Mouse (Mus musculus) liver, embryonic 13.5 days (tissue): Measurements from ENCODE around the gene Gm10188. TPM values are rescaled to one million over a fixed set of nuclear protein-coding genes. Genes with fewer than 3 reads are reported as not detected.
A peak's percentile ranks its signal among the peaks of the same experiment; 100 is the strongest.

Experiments used
- ATAC-seq: fragments of 200-750 bp; cut with Nextera tagmentation; 2 replicates; pipeline ENCODE4 v1.8.0; 2017; ENCODE audit warnings: low read depth, mild to moderate bottlenecking, moderate number of reproducible peaks, moderate library complexity
- DNase-seq: peaks from one replicate; pipeline ENCODE4 v3.0.0; 2022
- H3K27ac ChIP-seq: fragments of 300-500 bp; sonication (generic); 2 replicates; pipeline ENCODE4 v1.5.1; 2015; ENCODE audit warnings: moderate library complexity, mild to moderate bottlenecking, inconsistent platforms
- H3K27me3 ChIP-seq: fragments of 300-500 bp; sonication (generic); 2 replicates; pipeline ENCODE4 v1.6.1; 2015; ENCODE audit warnings: mild to moderate bottlenecking, inconsistent platforms
- H3K36me3 ChIP-seq: fragments of 300-500 bp; sonication (generic); 2 replicates; pipeline ENCODE4 v1.6.1; 2015; ENCODE audit warnings: mild to moderate bottlenecking, inconsistent platforms
- H3K4me1 ChIP-seq: fragments of 300-500 bp; sonication (generic); replicated peaks from 2 replicates; pipeline ENCODE4 v1.6.1; 2015; ENCODE audit warnings: inconsistent platforms
- H3K4me2 ChIP-seq: fragments of 300-500 bp; sonication (generic); 2 replicates; pipeline ENCODE4 v1.6.1; 2015; ENCODE audit warnings: inconsistent platforms, mild to moderate bottlenecking, moderate library complexity
- H3K4me3 ChIP-seq: fragments of 300-500 bp; sonication (generic); replicated peaks from 2 replicates; pipeline ENCODE4 v1.5.1; 2015; ENCODE audit warnings: mild to moderate bottlenecking, inconsistent platforms
- H3K9ac ChIP-seq: fragments of 300-500 bp; sonication (generic); 2 replicates; pipeline ENCODE4 v1.6.1; 2015; ENCODE audit warnings: mild to moderate bottlenecking, inconsistent platforms
- H3K9me3 ChIP-seq: fragments of 300-500 bp; sonication (generic); replicated peaks from 2 replicates; pipeline ENCODE4 v1.6.1; 2016; ENCODE audit warnings: inconsistent platforms
- WGBS: fragments of 180-500 bp; shearing (Covaris S2); methylation state at CpG from one replicate; pipeline ENCODE4 v1.1.7; 2015; ENCODE audit not compliant: insufficient replicate concordance; 5-methylcytosine and 5-hydroxymethylcytosine counted together
- microRNA counts: library from miRNA; unstranded; fragments of <30 nt; microRNA quantifications from one replicate; lab custom pipeline; 2016
- microRNA-seq: library from miRNA; unstranded; fragments of <30 nt; microRNA quantifications from one replicate; pipeline ENCODE4, GENCODE M21; 2016
- polyA plus RNA-seq: library from polyadenylated mRNA; unstranded; fragments of >200 nt; fragmentation: Nextera tagmentation; extraction: Ambion mirVana; gene quantifications from 2 replicates; pipeline ENCODE4 v1.2.1, GENCODE M21; 2015

The Gm10188 gene
- polyA plus RNA-seq, 1 experiment from 2014 or later = not detected

DNA sequence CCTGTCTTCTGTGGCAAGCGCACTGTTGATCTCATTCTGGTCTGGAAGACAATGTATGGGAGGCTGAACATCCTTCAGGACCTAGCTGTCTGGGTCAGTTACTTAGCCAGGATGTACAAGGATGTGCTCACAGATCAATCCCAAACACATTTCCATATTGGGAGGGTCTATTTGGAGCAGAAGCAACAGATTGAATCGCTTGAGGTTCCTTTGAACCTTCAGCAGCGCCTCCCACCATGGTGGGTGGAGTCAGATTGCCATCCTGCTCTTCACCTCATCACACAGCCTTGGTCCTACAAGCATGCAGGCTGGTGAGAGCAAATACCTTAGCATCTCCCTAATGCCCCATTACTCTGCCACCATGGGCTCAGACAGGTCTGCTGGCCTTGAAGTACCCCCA is 35.8 kb downstream of the Gm10188 start:
- Histone ChIP-seq H3K4me1 (peaks cover 10% of the 10 kb centered on the region; the same call in 1 of the 2 replicates), H3K27me3 (peaks cover 100% of the 10 kb centered on the region), H3K27ac (no peak overlapping the region), H3K4me2 (no peak overlapping the region), H3K36me3 (no peaks in the 10 kb centered on the region), H3K9ac (no peak overlapping the region), H3K4me3 (no peak overlapping the region), H3K9me3 (no peaks in the 10 kb centered on the region)
- ATAC-seq (no peak), DNase-seq (no peak)
- 48% methylated on average over 3 of the region's 3 CpGs for WGBS

DNA sequence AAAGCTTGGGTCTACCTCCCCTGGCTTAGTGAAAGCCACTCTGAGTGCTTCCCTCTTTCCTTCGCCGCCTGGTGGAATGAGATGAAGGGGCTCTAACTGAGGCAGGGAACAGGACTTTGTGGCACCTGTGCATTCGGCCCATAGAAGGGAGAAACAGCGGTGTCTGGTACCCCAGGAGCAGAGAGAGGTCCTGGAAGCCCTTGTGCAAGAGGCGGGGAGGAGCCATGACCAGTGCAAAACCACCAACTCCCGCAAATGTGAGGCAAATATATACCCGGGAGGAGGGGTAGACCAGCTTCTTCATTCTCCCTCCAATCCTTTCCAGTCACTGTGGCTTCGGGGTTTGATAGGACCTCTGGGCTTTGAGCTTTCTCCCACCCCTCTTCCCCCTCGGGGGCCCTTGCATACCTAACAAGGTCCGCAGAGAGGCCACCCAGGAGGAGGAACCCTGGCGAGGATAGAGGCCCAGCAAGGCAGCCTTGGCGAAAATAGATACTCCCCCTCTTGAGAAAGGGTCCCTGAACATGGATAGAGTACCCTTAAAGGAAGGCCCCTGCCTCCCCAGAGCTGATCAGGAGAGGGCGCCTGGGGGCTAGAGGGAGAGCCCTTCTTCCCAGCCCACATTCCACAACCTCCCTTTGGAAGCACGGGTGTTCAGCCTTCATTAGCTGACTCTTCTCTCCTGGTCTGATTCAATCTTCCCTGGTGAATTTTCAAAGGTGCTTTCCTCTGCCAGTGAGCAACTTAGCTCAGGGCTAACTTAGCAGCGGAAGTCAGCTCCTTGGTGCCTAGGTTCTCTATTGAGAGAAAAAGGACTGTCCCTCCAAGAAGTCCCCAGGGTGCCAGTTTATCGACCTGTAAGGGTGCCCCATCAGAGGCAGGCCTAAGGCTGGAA is 37.5 kb downstream of the Gm10188 start:
- no peak for ATAC-seq
- Histone ChIP-seq H3K36me3 (no peaks in the 10 kb centered on the region), H3K27ac (no peak overlapping the region), H3K4me2 (no peak overlapping the region), H3K9me3 (no peaks in the 10 kb centered on the region), H3K4me3 (no peak overlapping the region), H3K4me1 (peaks cover 10% of the 10 kb centered on the region; the same call in 1 of the 2 replicates), H3K27me3 (peaks cover 100% of the 10 kb centered on the region), H3K9ac (no peak overlapping the region)
- 8% methylated on average over 16 of the region's 16 CpGs for WGBS
- DNase-seq = no peak

DNA sequence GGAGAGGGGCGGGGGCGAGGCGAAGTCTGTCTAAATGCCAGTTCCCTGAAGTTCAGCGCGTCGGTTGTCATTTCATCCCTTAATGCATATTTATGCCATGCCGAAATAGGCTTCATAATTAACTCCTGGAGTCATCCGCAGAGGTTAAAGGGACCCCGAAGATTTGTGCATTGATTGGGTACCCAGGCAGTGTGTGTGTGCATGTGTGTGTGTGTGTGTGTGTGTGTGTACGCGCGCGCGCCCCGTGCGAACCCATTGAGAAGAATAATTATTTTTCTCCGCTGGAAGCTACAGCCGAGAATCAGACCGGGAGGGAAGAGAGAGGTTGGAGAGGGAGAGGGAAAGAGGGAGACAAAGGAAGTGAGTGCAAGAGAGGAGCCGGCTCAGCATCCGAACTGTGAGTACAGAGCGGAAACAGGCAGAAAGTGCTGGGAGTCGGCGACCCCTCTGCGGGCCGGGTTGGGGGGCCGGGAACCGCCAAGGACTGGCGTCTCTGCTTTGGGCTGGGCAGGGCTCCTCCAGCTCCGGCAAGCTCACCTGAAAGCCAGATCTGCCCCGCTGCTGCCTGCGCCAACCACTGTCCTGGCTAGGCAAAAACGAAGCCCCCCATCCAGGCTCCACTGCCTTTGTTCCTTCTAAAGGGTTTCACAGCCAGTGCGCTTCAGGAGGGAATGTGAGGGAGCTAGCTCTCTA is 38.3 kb downstream of the Gm10188 start, which contains the start of the genes Lemd1 and AC124108.1:
Lemd1 (plus strand) TSS at position 339 of the 693 bp plus-strand sequence.
AC124108.1 (plus strand) TSS at position 365 of the 693 bp plus-strand sequence.
- H3K4me1 ChIP-seq = peaks cover 10% of the 10 kb centered on the region; the same call in 1 of the 2 replicates

DNA sequence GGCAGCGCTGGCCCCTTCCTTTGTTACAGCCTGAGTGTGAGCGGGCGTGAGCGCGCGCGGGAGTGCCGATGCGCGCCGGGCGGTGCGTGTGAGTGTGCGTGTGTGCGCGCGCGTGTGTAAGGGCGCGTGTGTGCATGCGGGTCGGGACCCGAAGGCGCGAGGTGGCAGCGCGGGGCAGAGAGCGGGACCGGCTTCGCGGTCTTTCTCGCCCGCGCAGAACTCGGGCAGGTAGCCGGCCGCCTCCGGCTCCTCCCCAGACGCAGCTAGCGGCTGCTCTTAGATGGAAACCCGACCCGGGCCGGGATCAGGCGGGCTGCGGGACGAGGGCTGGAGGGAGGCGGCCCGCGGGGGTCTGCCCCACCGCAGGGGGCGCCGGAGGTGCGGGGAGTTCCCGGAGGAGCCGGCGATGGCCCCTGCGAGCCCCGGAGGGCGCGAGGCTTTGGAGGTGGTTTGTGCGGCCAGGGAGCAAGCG is 38.9 kb downstream of the Gm10188 start:
- ATAC-seq (no peak), DNase-seq (no peak)
- Histone ChIP-seq H3K9ac (no peak overlapping the region), H3K4me2 (peak overlapping the region; percentile 71), H3K4me3 (peak overlapping the region; percentile 51), H3K4me1 (peaks cover 10% of the 10 kb centered on the region; the same call in 1 of the 2 replicates), H3K36me3 (no peaks in the 10 kb centered on the region), H3K27me3 (peaks cover 92% of the 10 kb centered on the region), H3K9me3 (no peaks in the 10 kb centered on the region), H3K27ac (no peak overlapping the region)
- under 1% methylated on average over 58 of the region's 62 CpGs for WGBS

More for the DNA sequence above, 38.3 kb downstream of the Gm10188 start, which contains the start of the genes Lemd1 and AC124108.1:
- WGBS = 2% methylated on average over 34 of the region's 34 CpGs
- Histone ChIP-seq H3K9me3 (no peaks in the 10 kb centered on the region), H3K9ac (no peak within 1 kb of the TSS), H3K4me2 (peak within 1 kb of the TSS; percentile 71), H3K36me3 (no peaks in the 10 kb centered on the region), H3K27me3 (peaks cover 98% of the 10 kb centered on the region), H3K4me3 (peak within 1 kb of the TSS; percentile 51), H3K27ac (no peak within 1 kb of the TSS)
- DNase-seq = no peak
- no peak for ATAC-seq

DNA sequence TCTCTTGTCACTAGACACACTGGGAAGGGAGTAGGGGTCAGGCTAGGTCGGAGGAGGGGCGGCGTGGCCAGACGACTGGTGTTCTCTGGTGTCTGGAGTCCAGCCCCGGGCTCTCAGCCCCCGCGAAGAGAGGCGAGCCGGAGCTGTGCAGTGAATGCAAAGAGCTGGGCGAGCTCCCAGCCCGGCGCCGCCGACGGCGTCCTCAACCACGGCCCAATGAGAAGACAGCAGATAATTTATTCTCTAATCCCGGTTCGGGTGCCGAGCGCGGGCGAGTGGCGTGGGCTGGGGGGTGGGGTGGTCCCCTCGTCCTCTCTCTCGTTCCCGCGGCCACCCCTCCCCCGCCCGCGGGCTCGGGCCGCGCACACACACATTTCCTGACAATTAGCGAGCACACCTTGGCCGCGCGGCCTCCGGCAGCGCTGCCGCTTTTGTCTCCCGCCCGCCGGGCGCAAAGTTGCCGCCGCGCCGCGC is 39.5 kb downstream of the Gm10188 start:
- DNase-seq = no peak
- ATAC-seq = no peak
- Histone ChIP-seq H3K27ac (no peak overlapping the region), H3K27me3 (peaks cover 87% of the 10 kb centered on the region), H3K4me2 (peak overlapping the region; percentile 71), H3K36me3 (no peaks in the 10 kb centered on the region), H3K4me3 (peak overlapping the region; percentile 51), H3K9ac (no peak overlapping the region), H3K9me3 (no peaks in the 10 kb centered on the region), H3K4me1 (peaks cover 10% of the 10 kb centered on the region; the same call in 1 of the 2 replicates)
- WGBS = under 1% methylated on average over 41 of the region's 50 CpGs

DNA sequence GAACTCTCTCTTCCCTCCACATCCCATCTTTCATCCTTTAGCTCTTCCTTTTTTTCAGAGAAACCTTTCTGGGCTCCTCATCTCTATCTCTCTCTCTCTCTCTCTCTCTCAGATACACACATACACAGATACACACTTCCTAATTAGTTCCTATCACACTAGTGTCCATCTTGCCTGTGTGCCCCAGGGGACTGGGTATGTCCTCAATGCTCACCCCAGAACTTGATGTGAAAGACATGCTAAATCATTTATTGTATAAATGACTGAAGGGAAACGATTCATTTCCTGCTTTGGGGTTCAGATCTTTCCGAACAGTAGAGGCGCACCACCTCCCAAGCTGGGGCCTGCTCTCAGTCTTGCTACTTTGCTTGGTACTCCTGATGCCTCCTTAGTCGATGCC is 40.3 kb downstream of the Gm10188 start:
- H3K4me1 ChIP-seq = peaks cover 10% of the 10 kb centered on the region; the same call in 1 of the 2 replicates
- 37% methylated on average over 4 of the region's 4 CpGs for WGBS
- H3K27me3 ChIP-seq = peaks cover 80% of the 10 kb centered on the region
- no peaks in the 10 kb centered on the region for H3K36me3 ChIP-seq
- H3K9ac ChIP-seq = no peak overlapping the region
- no peak overlapping the region for H3K4me2 ChIP-seq
- DNase-seq = no peak
- no peak overlapping the region for H3K4me3 ChIP-seq
- no peak overlapping the region for H3K27ac ChIP-seq
- ATAC-seq = no peak
- no peaks in the 10 kb centered on the region for H3K9me3 ChIP-seq

DNA sequence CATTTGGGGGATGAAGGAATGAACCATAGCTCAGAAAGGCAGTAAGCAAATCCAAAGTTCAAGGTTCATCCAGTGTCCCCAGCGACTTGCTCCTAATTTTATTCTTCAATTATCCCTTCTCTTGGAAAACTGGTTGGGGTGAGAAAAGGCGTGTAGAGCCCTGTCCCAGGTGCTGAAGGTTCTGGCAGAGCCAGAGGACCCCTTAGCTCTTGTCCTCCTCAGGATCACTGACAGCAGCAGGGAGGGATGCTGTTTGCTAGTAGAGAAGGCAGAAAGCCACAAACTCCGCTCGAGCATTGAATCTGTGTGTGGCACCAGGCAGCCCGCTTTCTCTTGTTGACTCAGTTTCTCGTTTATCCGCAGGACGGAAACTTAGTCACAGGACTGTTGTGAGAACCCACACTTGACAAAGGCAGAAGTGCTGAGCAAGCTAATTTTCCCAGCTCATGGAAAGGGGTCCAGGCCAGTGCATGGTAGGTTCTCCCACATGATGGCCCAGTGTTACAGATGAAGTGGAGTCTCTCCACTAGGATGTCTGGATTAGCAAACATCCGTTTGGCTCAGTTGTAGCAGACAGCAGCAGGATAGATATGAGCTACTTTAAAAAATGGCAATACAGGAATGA is 41.0 kb downstream of the Gm10188 start:
- peaks cover 78% of the 10 kb centered on the region for H3K27me3 ChIP-seq
- ATAC-seq (no peak), DNase-seq (no peak)
- WGBS = 31% methylated on average over 9 of the region's 9 CpGs
- H3K9me3 ChIP-seq = no peaks in the 10 kb centered on the region
- no peak overlapping the region for H3K27ac ChIP-seq
- H3K4me1 ChIP-seq = peaks cover 10% of the 10 kb centered on the region; the same call in 1 of the 2 replicates
- no peak overlapping the region for H3K4me3 ChIP-seq
- no peak overlapping the region for H3K9ac ChIP-seq
- H3K4me2 ChIP-seq = no peak overlapping the region
- H3K36me3 ChIP-seq = no peaks in the 10 kb centered on the region

DNA sequence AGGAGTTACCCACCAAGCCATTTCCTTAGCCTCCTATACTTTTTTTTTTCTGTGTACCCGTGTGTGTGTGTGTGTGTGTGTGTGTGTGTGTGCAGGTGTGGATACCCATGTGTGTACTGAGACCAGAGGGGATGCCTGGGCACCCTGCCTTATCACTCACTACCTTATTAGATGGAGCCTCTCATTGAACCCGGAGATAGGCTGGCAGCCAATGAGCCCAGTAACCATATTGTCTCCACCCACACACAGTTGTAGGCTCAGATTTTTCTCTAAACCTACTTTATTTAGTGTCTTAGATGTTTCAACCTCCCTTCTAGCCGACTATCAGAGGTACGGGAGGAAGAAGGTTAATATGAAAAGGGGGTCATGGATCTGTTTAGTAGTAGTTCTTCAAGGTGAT is 43.3 kb downstream of the Gm10188 start:
- no peaks in the 10 kb centered on the region for H3K9me3 ChIP-seq
- H3K27ac ChIP-seq = no peak overlapping the region
- ATAC-seq (no peak), DNase-seq (no peak)
- H3K9ac ChIP-seq = no peak overlapping the region
- H3K4me1 ChIP-seq = peaks cover 10% of the 10 kb centered on the region; the same call in 1 of the 2 replicates
- no peak overlapping the region for H3K4me2 ChIP-seq
- no peaks in the 10 kb centered on the region for H3K36me3 ChIP-seq
- peaks cover 60% of the 10 kb centered on the region for H3K27me3 ChIP-seq
- 53% methylated on average over 4 of the region's 4 CpGs for WGBS
- no peak overlapping the region for H3K4me3 ChIP-seq

MicroRNAs encoded within 50 kb of the gene (microRNA counts, 519-probe panel; counts per million panel counts)
- 114 counts per million for microRNA mmu-miR-135b (lab: Ali Mortazavi, UCI)

Small RNAs within 50 kb of the gene (microRNA-seq; reads per million reads assigned to microRNA genes)
- 87.8 reads per million, percentile 49 among the genes with 10 or more reads in this experiment for gene Mir135b

Other genes with a start within 250 kb of the Gm10188 start
- gene Elk4, start 222.2 kb downstream of the Gm10188 start, polyA plus RNA-seq = 9.5 and 10.2 TPM in 2 replicates
- 3.2 and 4.8 TPM in 2 replicates for gene Mfsd4a, start 161.7 kb downstream of the Gm10188 start, polyA plus RNA-seq
- 1.1 and 1.4 TPM in 2 replicates for gene Cdk18, start 90.1 kb downstream of the Gm10188 start, polyA plus RNA-seq
- not detected in 2 replicates for gene Lemd1, start 38.3 kb downstream of the Gm10188 start, polyA plus RNA-seq
- gene AC124108.1, start 38.3 kb downstream of the Gm10188 start, polyA plus RNA-seq = not detected in 2 replicates
- 0.03 and 0.06 TPM in 2 replicates for gene Klhdc8a, start 68.9 kb upstream of the Gm10188 start, polyA plus RNA-seq
- gene Nuak2, start 86.4 kb upstream of the Gm10188 start, polyA plus RNA-seq = 1.6 and 1.8 TPM in 2 replicates
- 456 and 511 TPM in 2 replicates for gene Tmcc2, start 161.5 kb upstream of the Gm10188 start, polyA plus RNA-seq
- gene Dstyk, start 187.8 kb upstream of the Gm10188 start, polyA plus RNA-seq = 3.7 and 3.8 TPM in 2 replicates
- gene Rbbp5, start 247.6 kb upstream of the Gm10188 start, polyA plus RNA-seq = 23.2 and 30.2 TPM in 2 replicates